Mouse (Mus musculus) myocyte (in vitro differentiated cells): ENCODE measurements around the gene Rcan2.

Source experiments
- MAX ChIP-seq: IDR thresholded peaks from one replicate; pipeline ENCODE4 v1.6.1; 2011; ENCODE audit warnings: low read depth, mild to moderate bottlenecking, control low read depth
- TCF12 ChIP-seq: IDR thresholded peaks from one replicate; pipeline ENCODE4 v1.6.1; 2011; ENCODE audit warnings: mild to moderate bottlenecking, control low read depth; ENCODE audit not compliant: poor library complexity, insufficient read depth, severe bottlenecking

DNA sequence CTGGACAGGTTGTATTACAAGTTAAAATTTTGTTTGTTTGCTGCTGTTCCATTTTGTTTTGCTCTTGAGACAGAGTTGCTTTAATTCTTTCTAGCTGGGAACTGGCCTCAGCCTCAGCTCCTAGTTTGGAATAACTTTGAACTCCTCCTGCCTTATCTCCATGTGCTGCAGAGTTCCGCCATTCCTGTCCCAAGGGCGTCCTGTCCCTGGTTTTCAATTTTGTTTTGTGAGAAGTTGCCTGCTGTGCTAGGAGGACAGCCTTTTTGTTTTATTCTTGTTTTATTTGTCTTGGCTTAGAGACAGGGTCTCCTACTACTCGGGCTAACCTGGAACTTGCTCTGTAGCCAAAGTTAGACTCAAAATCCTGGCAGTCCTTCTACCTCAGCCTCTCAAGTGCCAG is 26.1 kb downstream of the Rcan2 start:
- TF ChIP-seq MAX = no peak
- TF ChIP-seq TCF12 = no peak
